Mouse (Mus musculus): ENCODE results near the gene Tshz2. TPM values are rescaled to one million over a fixed set of nuclear protein-coding genes. Genes with fewer than 3 reads are reported as not detected.

Gene Tshz2
- polyA plus RNA-seq, 1 experiment from 2014 or later = 32.0 TPM

- Histone ChIP-seq H3K4me3 (ENCODE audit: low read length) (no peak overlapping the region), H3K9ac (ENCODE audit: low read depth, low read length) (no peak overlapping the region), H3K36me3 (ENCODE audit: control insufficient read depth, insufficient read depth, low read length) (no peaks in the 10 kb centered on the region), H3K4me1 (ENCODE audit: control insufficient read depth, insufficient read depth, low read depth, low read length) (no peaks in the 10 kb centered on the region), H3K4me2 (ENCODE audit: low read length) (no peak overlapping the region), H3K9me3 (ENCODE audit: control insufficient read depth, low read length) (no peaks in the 10 kb centered on the region), H3K27ac (ENCODE audit: low read depth, low read length) (no peak overlapping the region), H3K27me3 (replicated peaks; ENCODE audit: control insufficient read depth, insufficient read depth, low read length) (no peaks in the 10 kb centered on the region)
- ATAC-seq = no peak
- WGBS = 62% methylated on average over 4 of the region's 4 CpGs
These were observed 277.8 kb downstream of the Tshz2 start for GRCm38 (mm10) chr2:169910606-169911005.

GRCm38 (mm10) chr2:169912826-169913225 lies 280.0 kb downstream of the Tshz2 start:
- H3K4me2 ChIP-seq (ENCODE audit: low read length) = no peak overlapping the region
- no peak overlapping the region; the same call in 1 of the 2 replicates for H3K27ac ChIP-seq (ENCODE audit: low read depth, low read length)
- ATAC-seq = no peak
- no peaks in the 10 kb centered on the region for H3K36me3 ChIP-seq (ENCODE audit: control insufficient read depth, insufficient read depth, low read length)
- no peak overlapping the region for H3K9ac ChIP-seq (ENCODE audit: low read depth, low read length)
- H3K27me3 ChIP-seq (replicated peaks; ENCODE audit: control insufficient read depth, insufficient read depth, low read length) = no peaks in the 10 kb centered on the region
- H3K9me3 ChIP-seq (ENCODE audit: control insufficient read depth, low read length) = no peaks in the 10 kb centered on the region
- no peaks in the 10 kb centered on the region for H3K4me1 ChIP-seq (ENCODE audit: control insufficient read depth, insufficient read depth, low read depth, low read length)
- H3K4me3 ChIP-seq (ENCODE audit: low read length) = no peak overlapping the region
- 68% methylated on average over 14 of the region's 14 CpGs for WGBS

GRCm38 (mm10) chr2:169914903-169915302 lies 282.1 kb downstream of the Tshz2 start:
- Histone ChIP-seq H3K4me1 (ENCODE audit: control insufficient read depth, insufficient read depth, low read depth, low read length) (no peaks in the 10 kb centered on the region), H3K9me3 (ENCODE audit: control insufficient read depth, low read length) (no peaks in the 10 kb centered on the region), H3K27me3 (replicated peaks; ENCODE audit: control insufficient read depth, insufficient read depth, low read length) (no peaks in the 10 kb centered on the region), H3K27ac (ENCODE audit: low read depth, low read length) (no peak overlapping the region), H3K4me3 (ENCODE audit: low read length) (no peak overlapping the region), H3K4me2 (ENCODE audit: low read length) (no peak overlapping the region), H3K9ac (ENCODE audit: low read depth, low read length) (no peak overlapping the region), H3K36me3 (ENCODE audit: control insufficient read depth, insufficient read depth, low read length) (no peaks in the 10 kb centered on the region)
- no peak for ATAC-seq
- 92% methylated on average over 8 of the region's 8 CpGs for WGBS

- no peaks in the 10 kb centered on the region for H3K9me3 ChIP-seq (ENCODE audit: control insufficient read depth, low read length)
- no peak overlapping the region for H3K4me3 ChIP-seq (ENCODE audit: low read length)
- H3K27me3 ChIP-seq (replicated peaks; ENCODE audit: control insufficient read depth, insufficient read depth, low read length) = no peaks in the 10 kb centered on the region
- no peaks in the 10 kb centered on the region for H3K4me1 ChIP-seq (ENCODE audit: control insufficient read depth, insufficient read depth, low read depth, low read length)
- H3K9ac ChIP-seq (ENCODE audit: low read depth, low read length) = no peak overlapping the region
- no peak overlapping the region for H3K4me2 ChIP-seq (ENCODE audit: low read length)
- H3K27ac ChIP-seq (ENCODE audit: low read depth, low read length) = no peak overlapping the region
- no peak for ATAC-seq
- no peaks in the 10 kb centered on the region for H3K36me3 ChIP-seq (ENCODE audit: control insufficient read depth, insufficient read depth, low read length)
- 74% methylated on average over 13 of the region's 13 CpGs for WGBS
These were observed 282.5 kb downstream of the Tshz2 start for GRCm38 (mm10) chr2:169915326-169915725.

- no peak for ATAC-seq
- Histone ChIP-seq H3K9me3 (ENCODE audit: control insufficient read depth, low read length) (no peaks in the 10 kb centered on the region), H3K4me1 (ENCODE audit: control insufficient read depth, insufficient read depth, low read depth, low read length) (no peaks in the 10 kb centered on the region), H3K9ac (ENCODE audit: low read depth, low read length) (no peak overlapping the region), H3K4me2 (ENCODE audit: low read length) (no peak overlapping the region), H3K27ac (ENCODE audit: low read depth, low read length) (no peak overlapping the region), H3K36me3 (ENCODE audit: control insufficient read depth, insufficient read depth, low read length) (no peaks in the 10 kb centered on the region), H3K4me3 (ENCODE audit: low read length) (no peak overlapping the region), H3K27me3 (replicated peaks; ENCODE audit: control insufficient read depth, insufficient read depth, low read length) (no peaks in the 10 kb centered on the region)
- WGBS = 70% methylated on average over 3 of the region's 3 CpGs
These were observed 286.4 kb downstream of the Tshz2 start for GRCm38 (mm10) chr2:169919111-169919695.

GRCm38 (mm10) chr2:169924177-169924810 lies 291.5 kb downstream of the Tshz2 start:
- no peaks in the 10 kb centered on the region for H3K27me3 ChIP-seq (replicated peaks; ENCODE audit: control insufficient read depth, insufficient read depth, low read length)
- no peak overlapping the region for H3K4me3 ChIP-seq (ENCODE audit: low read length)
- H3K36me3 ChIP-seq (ENCODE audit: control insufficient read depth, insufficient read depth, low read length) = no peaks in the 10 kb centered on the region
- no peak overlapping the region for H3K4me2 ChIP-seq (ENCODE audit: low read length)
- ATAC-seq = no peak
- 73% methylated on average over 8 of the region's 8 CpGs for WGBS
- H3K27ac ChIP-seq (ENCODE audit: low read depth, low read length) = no peak overlapping the region
- no peak overlapping the region for H3K9ac ChIP-seq (ENCODE audit: low read depth, low read length)
- no peaks in the 10 kb centered on the region for H3K9me3 ChIP-seq (ENCODE audit: control insufficient read depth, low read length)
- H3K4me1 ChIP-seq (ENCODE audit: control insufficient read depth, insufficient read depth, low read depth, low read length) = peaks cover 5% of the 10 kb centered on the region; the same call in 1 of the 2 replicates

- no peaks in the 10 kb centered on the region for H3K36me3 ChIP-seq (ENCODE audit: control insufficient read depth, insufficient read depth, low read length)
- no peak for ATAC-seq
- H3K27me3 ChIP-seq (replicated peaks; ENCODE audit: control insufficient read depth, insufficient read depth, low read length) = no peaks in the 10 kb centered on the region
- no peak overlapping the region for H3K9ac ChIP-seq (ENCODE audit: low read depth, low read length)
- no peak overlapping the region for H3K27ac ChIP-seq (ENCODE audit: low read depth, low read length)
- H3K4me3 ChIP-seq (ENCODE audit: low read length) = no peak overlapping the region
- H3K4me2 ChIP-seq (ENCODE audit: low read length) = no peak overlapping the region
- 80% methylated on average over 5 of the region's 5 CpGs for WGBS
- H3K9me3 ChIP-seq (ENCODE audit: control insufficient read depth, low read length) = no peaks in the 10 kb centered on the region
- H3K4me1 ChIP-seq (ENCODE audit: control insufficient read depth, insufficient read depth, low read depth, low read length) = peaks cover 5% of the 10 kb centered on the region; the same call in 1 of the 2 replicates
These were observed 292.7 kb downstream of the Tshz2 start for GRCm38 (mm10) chr2:169925466-169925865.

- no peaks in the 10 kb centered on the region for H3K27me3 ChIP-seq (replicated peaks; ENCODE audit: control insufficient read depth, insufficient read depth, low read length)
- H3K4me2 ChIP-seq (ENCODE audit: low read length) = no peak overlapping the region
- peaks cover 5% of the 10 kb centered on the region; the same call in 1 of the 2 replicates for H3K4me1 ChIP-seq (ENCODE audit: control insufficient read depth, insufficient read depth, low read depth, low read length)
- ATAC-seq = no peak
- H3K9me3 ChIP-seq (ENCODE audit: control insufficient read depth, low read length) = no peaks in the 10 kb centered on the region
- H3K9ac ChIP-seq (ENCODE audit: low read depth, low read length) = no peak overlapping the region
- no peak overlapping the region for H3K4me3 ChIP-seq (ENCODE audit: low read length)
- no peak overlapping the region for H3K27ac ChIP-seq (ENCODE audit: low read depth, low read length)
- WGBS = 80% methylated on average over 11 of the region's 11 CpGs
- H3K36me3 ChIP-seq (ENCODE audit: control insufficient read depth, insufficient read depth, low read length) = no peaks in the 10 kb centered on the region
These were observed 293.2 kb downstream of the Tshz2 start for GRCm38 (mm10) chr2:169926016-169926415.

- Histone ChIP-seq H3K27ac (ENCODE audit: low read depth, low read length) (no peak overlapping the region), H3K27me3 (replicated peaks; ENCODE audit: control insufficient read depth, insufficient read depth, low read length) (no peaks in the 10 kb centered on the region), H3K4me2 (ENCODE audit: low read length) (no peak overlapping the region), H3K36me3 (ENCODE audit: control insufficient read depth, insufficient read depth, low read length) (no peaks in the 10 kb centered on the region), H3K4me1 (ENCODE audit: control insufficient read depth, insufficient read depth, low read depth, low read length) (peaks cover 5% of the 10 kb centered on the region; the same call in 1 of the 2 replicates), H3K9me3 (ENCODE audit: control insufficient read depth, low read length) (no peaks in the 10 kb centered on the region), H3K4me3 (ENCODE audit: low read length) (no peak overlapping the region), H3K9ac (ENCODE audit: low read depth, low read length) (no peak overlapping the region)
- WGBS = 96% methylated on average over 2 of the region's 2 CpGs
- ATAC-seq = no peak
These were observed 294.6 kb downstream of the Tshz2 start for GRCm38 (mm10) chr2:169927401-169927800.
